Mouse (Mus musculus) neural tube, embryonic 11.5 days (tissue): ENCODE data around the gene Myo16. TPM values are rescaled to one million over a fixed set of nuclear protein-coding genes. Genes with fewer than 3 reads are reported as not detected.

ENCODE experiments used
- ATAC-seq: fragments of 200-750 bp; cut with Nextera tagmentation; 2 replicates; pipeline ENCODE4 v1.8.0; 2017; ENCODE audit warnings: moderate number of reproducible peaks, mild to moderate bottlenecking, moderate TSS enrichment, moderate library complexity; ENCODE audit not compliant: insufficient read depth, low FRiP score, low TSS enrichment
- DNase-seq: peaks from one replicate; pipeline ENCODE4 v3.0.0-alpha.2; 2015; ENCODE audit warnings: low spot score
- H3K27ac ChIP-seq: fragments of 300-500 bp; sonication (generic); 2 replicates; pipeline ENCODE4 v1.5.1; 2014; ENCODE audit warnings: low read depth, mild to moderate bottlenecking, low read length
- H3K27me3 ChIP-seq: fragments of 300-500 bp; sonication (generic); 2 replicates; pipeline ENCODE4 v1.6.1; 2014; ENCODE audit warnings: mild to moderate bottlenecking, low read length, mixed read lengths; ENCODE audit not compliant: control insufficient read depth, insufficient read depth
- H3K36me3 ChIP-seq: fragments of 300-500 bp; sonication (generic); 2 replicates; pipeline ENCODE4 v1.6.1; 2014; ENCODE audit warnings: mild to moderate bottlenecking, low read length, moderate library complexity, mixed read lengths; ENCODE audit not compliant: control insufficient read depth, insufficient read depth
- H3K4me1 ChIP-seq: fragments of 300-500 bp; sonication (generic); 2 replicates; pipeline ENCODE4 v1.6.1; 2014; ENCODE audit warnings: low read length, mixed read lengths; ENCODE audit not compliant: control insufficient read depth, insufficient read depth
- H3K4me2 ChIP-seq: fragments of 300-500 bp; sonication (generic); 2 replicates; pipeline ENCODE4 v1.6.1; 2014; ENCODE audit warnings: low read depth, mild to moderate bottlenecking, moderate library complexity
- H3K4me3 ChIP-seq: fragments of 300-500 bp; sonication (generic); 2 replicates; pipeline ENCODE4 v1.5.1; 2014; ENCODE audit warnings: low read depth, low read length
- H3K9ac ChIP-seq: fragments of 300-500 bp; sonication (generic); 2 replicates; pipeline ENCODE4 v1.6.1; 2014; ENCODE audit warnings: mild to moderate bottlenecking, low read length
- H3K9me3 ChIP-seq: fragments of 300-500 bp; sonication (generic); 2 replicates; pipeline ENCODE4 v1.6.1; 2016; ENCODE audit warnings: low read length; ENCODE audit not compliant: control insufficient read depth
- WGBS: fragments of 180-500 bp; shearing (Covaris S2); extraction: QIAGEN DNeasy Blood & Tissue Kit; methylation state at CpG from one replicate; pipeline ENCODE4 v1.1.7; 2014; 5-methylcytosine and 5-hydroxymethylcytosine counted together
- polyA plus RNA-seq: library from polyadenylated mRNA; unstranded; fragments of >200 nt; fragmentation: Nextera tagmentation; extraction: Ambion mirVana; gene quantifications from 2 replicates; pipeline ENCODE4 v1.2.1, GENCODE M21; 2014

The Myo16 gene
- polyA plus RNA-seq, 1 experiment from 2014 or later, result 2.5 TPM

GRCm38 (mm10) chr8:10677840-10678410 is 524.2 kb downstream of the Myo16 start:
- Histone ChIP-seq H3K4me2 (no peak overlapping the region), H3K4me3 (no peak overlapping the region), H3K36me3 (no peaks in the 10 kb centered on the region), H3K27me3 (no peaks in the 10 kb centered on the region), H3K4me1 (no peaks in the 10 kb centered on the region), H3K9me3 (no peaks in the 10 kb centered on the region), H3K27ac (no peak overlapping the region), H3K9ac (no peak overlapping the region)
- WGBS, result 74% methylated on average over 9 of the region's 9 CpGs
- DNase-seq (no peak), ATAC-seq (no peak)

- Histone ChIP-seq H3K36me3 (no peaks in the 10 kb centered on the region), H3K4me1 (no peaks in the 10 kb centered on the region), H3K4me2 (no peak overlapping the region), H3K4me3 (no peak overlapping the region), H3K27ac (no peak overlapping the region), H3K9me3 (no peaks in the 10 kb centered on the region), H3K9ac (no peak overlapping the region), H3K27me3 (no peaks in the 10 kb centered on the region)
- DNase-seq (no peak), ATAC-seq (no peak)
- 82% methylated on average over 7 of the region's 7 CpGs for WGBS
Measured at GRCm38 (mm10) chr8:10681926-10682325, 528.2 kb downstream of the Myo16 start.

GRCm38 (mm10) chr8:10683088-10683487 is 529.4 kb downstream of the Myo16 start:
- Histone ChIP-seq H3K9me3 (no peaks in the 10 kb centered on the region), H3K27me3 (no peaks in the 10 kb centered on the region), H3K4me1 (no peaks in the 10 kb centered on the region), H3K4me2 (no peak overlapping the region), H3K36me3 (no peaks in the 10 kb centered on the region), H3K9ac (no peak overlapping the region), H3K27ac (no peak overlapping the region), H3K4me3 (no peak overlapping the region)
- DNase-seq (no peak), ATAC-seq (no peak)
- 77% methylated on average over 8 of the region's 8 CpGs for WGBS

Other genes starting within 250 kb of the Myo16 start
- gene Lig4, start 176.2 kb upstream of the Myo16 start, polyA plus RNA-seq, result 10.4 and 10.8 TPM in 2 replicates
- 23.3 and 24.7 TPM in 2 replicates for gene Abhd13, start 176.2 kb upstream of the Myo16 start, polyA plus RNA-seq
- gene Tnfsf13b, start 147.4 kb upstream of the Myo16 start, polyA plus RNA-seq, result 1.1 and 1.2 TPM in 2 replicates